In the genomic region with DNA sequence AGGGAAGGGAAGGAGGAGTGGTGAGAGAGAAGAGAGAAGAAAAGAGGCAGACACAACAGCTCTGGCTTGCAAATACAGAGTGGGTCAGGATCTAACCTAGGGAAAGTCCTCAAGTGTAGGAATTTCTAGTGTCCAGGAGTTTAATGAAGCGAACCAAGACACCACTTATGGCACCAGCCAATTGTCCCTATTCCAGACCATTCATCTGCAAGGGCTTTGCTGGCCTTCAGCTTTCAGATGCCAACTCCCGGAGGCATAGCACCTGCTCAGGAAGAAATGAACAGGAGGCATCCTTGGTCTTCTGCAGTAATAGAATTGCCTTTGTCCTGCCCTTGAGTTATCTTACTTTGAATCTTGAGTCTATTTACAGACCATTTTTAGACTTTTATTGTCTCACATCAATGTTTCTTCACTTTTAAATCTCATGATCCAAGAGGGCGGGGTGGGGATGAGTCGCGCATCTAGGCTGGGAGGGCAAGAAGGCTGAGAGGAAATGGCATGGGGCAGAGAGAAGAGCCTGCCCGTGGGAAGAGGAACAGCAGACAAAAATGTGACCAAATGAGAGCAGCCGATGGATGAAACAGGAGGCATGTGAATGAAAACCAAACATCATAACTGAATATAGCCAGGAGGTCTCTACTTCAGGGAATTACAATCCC, we compare ENCODE assay signal across 15 mouse cellular contexts.
DNase-seq lines count a peak whose midpoint lies in the region; ATAC-seq lines count a peak whose summit lies in the region.
"Had no signal": no experiment of that assay in that cellular context is flagged by ENCODE, and none has a peak within 500 bp of the region (broad histone marks: within the 10 kb centered on the region; RNA-seq: fewer than 3 reads in every experiment).

No protein-coding gene starts in this region.

- no peaks in the 10 kb centered on the region; the same call in 1 of the 2 replicates for H3K4me1 ChIP-seq in heart, embryonic 12.5 days (replicated peaks)
- H3K4me1 ChIP-seq: embryonic facial prominence, embryonic 15.5 days; midbrain, embryonic 12.5 days had no signal

- no peaks in the 10 kb centered on the region for H3K9me3 ChIP-seq in heart, embryonic 12.5 days (replicated peaks)
- H3K9me3 ChIP-seq: embryonic facial prominence, embryonic 15.5 days; lung, embryonic 15.5 days; midbrain, embryonic 12.5 days had no signal

- no peak for DNase-seq in heart, postnatal 14 days
- peak; percentile 72 for DNase-seq in NIH3T3 (ENCODE audit: low read depth)
- DNase-seq in cerebellum, adult 9-11 months, result peak; percentile 47
- DNase-seq in urinary bladder, postnatal 25 days (ENCODE audit: low spot score), result no peak
- no peak for DNase-seq in thymus, postnatal 36 days
- DNase-seq in lung, postnatal 14 days, result no peak
- DNase-seq: B cell, adult 2 months had no signal

- H3K27ac ChIP-seq in heart, embryonic 12.5 days (ENCODE audit: poor library complexity, severe bottlenecking), result peak overlapping the region; percentile 43; the same call in 1 of the 2 replicates
- H3K27ac ChIP-seq: layer of hippocampus, adult 2 months; midbrain, embryonic 12.5 days had no signal

- no peak overlapping the region for H3K4me3 ChIP-seq in heart, embryonic 12.5 days
- H3K4me3 ChIP-seq: embryonic facial prominence, embryonic 15.5 days; layer of hippocampus, adult 2 months; lung, embryonic 15.5 days; midbrain, embryonic 12.5 days had no signal

- intact Hi-C loops in heart, postnatal 14 days (cut with DNase I), result loop anchor here (5.0 kb wide), 1 partner anchor 409 kb away; no protein-coding TSS in a partner anchor

- no peak for ATAC-seq in heart, embryonic 12.5 days (ENCODE audit: insufficient number of reproducible peaks, low FRiP score)
- peak; percentile 33 for ATAC-seq in granulocyte monocyte progenitor cell, adult 5-6 weeks (replicated peaks; ENCODE audit: poor library complexity, severe bottlenecking)
- ATAC-seq: hindbrain, embryonic 16.5 days had no signal

- H3K9ac ChIP-seq in heart, embryonic 12.5 days, result no peak overlapping the region
- H3K9ac ChIP-seq: embryonic facial prominence, embryonic 15.5 days; lung, embryonic 15.5 days; midbrain, embryonic 12.5 days had no signal

- H3K4me2 ChIP-seq in heart, embryonic 12.5 days, result no peak overlapping the region
- H3K4me2 ChIP-seq: liver, embryonic 11.5 days; lung, embryonic 15.5 days; midbrain, embryonic 12.5 days had no signal

- no peaks in the 10 kb centered on the region for H3K36me3 ChIP-seq in heart, embryonic 12.5 days
- H3K36me3 ChIP-seq: embryonic facial prominence, embryonic 15.5 days; lung, embryonic 15.5 days; midbrain, embryonic 12.5 days had no signal

- WGBS in heart, embryonic 12.5 days, result 89% methylated on average over 7 of the region's 7 CpGs

- no peaks in the 10 kb centered on the region for H3K27me3 ChIP-seq in heart, embryonic 12.5 days (replicated peaks)
- H3K27me3 ChIP-seq: embryonic facial prominence, embryonic 15.5 days; lung, embryonic 15.5 days; midbrain, embryonic 12.5 days had no signal

Comparison
In these comparisons a context has a peak if more than half of its experiments do, and no peak if none do; other contexts are left out.
1. DNase-seq: peak in NIH3T3 (single experiment) and cerebellum, adult 9-11 months (single experiment); none in heart, postnatal 14 days (0 of 2), urinary bladder, postnatal 25 days (single experiment), thymus, postnatal 36 days (0 of 2) and lung, postnatal 14 days (single experiment).